In genomic region chr11:64085888-64086287, GRCm38 (mm10) we compare ENCODE assay signal across 33 mouse cellular contexts. TPM values are rescaled to one million over a fixed set of nuclear protein-coding genes. Genes with fewer than 3 reads are reported as not detected.
A peak's percentile ranks its signal among the peaks of the same experiment; 100 is the strongest.
DNase-seq lines count a peak whose midpoint lies in the region; ATAC-seq and TF ChIP-seq lines count a peak whose summit lies in the region.
"Had no signal": no experiment of that assay in that cellular context is flagged by ENCODE, and none has a peak within 500 bp of the region (broad histone marks: within the 10 kb centered on the region; RNA-seq: fewer than 3 reads in every experiment).

No protein-coding gene starts in this region.

- peak; percentile 6 for DNase-seq in thymus, postnatal 0 days (ENCODE audit: low spot score)
- no peak for DNase-seq in thymus, adult 18-20 months
- DNase-seq in CD4-positive, CD25-positive, alpha-beta regulatory T cell, adult 2 months (ENCODE audit: low read depth, low spot score) = peak; percentile 44
- DNase-seq in kidney, adult 2 months = no peak
- no peak for DNase-seq in yolk sac, embryonic 10.5 days (ENCODE audit: low spot score)
- DNase-seq in right cerebral cortex, postnatal 14 days = no peak
- DNase-seq: adrenal gland, postnatal 25 days; cerebellum, adult 11-12 months; cerebellum, adult 9-11 months; embryo, embryonic 11 days; gastrocnemius, postnatal 25 days; heart, adult 18-20 months; heart, postnatal 14 days; kidney, adult 8-10 months; kidney, postnatal 4 days; liver, embryonic 13.5 days; lung, adult 18-20 months; midbrain, embryonic 14.5 days; right cerebral cortex, adult 18-20 months had no signal

- no peak for TF ChIP-seq POLR2A in kidney, adult 2 months (IDR thresholded peaks at IDR 0.05; ENCODE audit: low read depth, low read length)

- H3K36me3 ChIP-seq in kidney, adult 2 months (ENCODE audit: control insufficient read depth, insufficient read depth, low read length) = no peaks in the 10 kb centered on the region
- H3K36me3 ChIP-seq: forebrain, embryonic 15.5 days; hindbrain, embryonic 15.5 days; intestine, embryonic 15.5 days had no signal

- H3K27me3 ChIP-seq in kidney, adult 2 months (replicated peaks; ENCODE audit: control insufficient read depth, insufficient read depth, low read length) = no peaks in the 10 kb centered on the region
- H3K27me3 ChIP-seq: embryonic facial prominence, embryonic 12.5 days; forebrain, embryonic 15.5 days; heart, embryonic 13.5 days; hindbrain, embryonic 15.5 days; intestine, embryonic 15.5 days; limb, embryonic 15.5 days; liver, embryonic 13.5 days; neural tube, embryonic 15.5 days; Patski had no signal

- no peak overlapping the region for H3K27ac ChIP-seq in kidney, adult 2 months (ENCODE audit: insufficient read depth, low read depth, low read length)
- H3K27ac ChIP-seq: embryonic facial prominence, embryonic 12.5 days; forebrain, embryonic 15.5 days; heart, embryonic 13.5 days; hindbrain, embryonic 10.5 days; hindbrain, embryonic 15.5 days; intestine, embryonic 15.5 days; kidney, postnatal 0 days; limb, embryonic 10.5 days; limb, embryonic 15.5 days; liver, embryonic 13.5 days; macrophage; neural tube, embryonic 15.5 days had no signal

- H3K4me3 ChIP-seq in kidney, adult 2 months (ENCODE audit: insufficient read depth, low read depth, low read length) = no peak overlapping the region
- H3K4me3 ChIP-seq: embryonic facial prominence, embryonic 12.5 days; forebrain, embryonic 15.5 days; heart, embryonic 13.5 days; hindbrain, embryonic 10.5 days; hindbrain, embryonic 15.5 days; intestine, embryonic 15.5 days; limb, embryonic 10.5 days; limb, embryonic 15.5 days; liver, embryonic 13.5 days; neural tube, embryonic 15.5 days had no signal

- peak; percentile 74 for ATAC-seq in inflammation-experienced regulatory T-cells, adult 6 months
- ATAC-seq: forebrain, embryonic 15.5 days; intestine, embryonic 15.5 days; lung, postnatal 0 days; Patski had no signal

- TF ChIP-seq CTCF in kidney, adult 2 months (conservative IDR thresholded peaks at IDR 0.05; ENCODE audit: insufficient read depth, insufficient read length, low read depth, low read length) = no peak

- whole genome bisulfite sequencing in kidney, adult 2 months = 68% methylated on average over 5 of the region's 5 CpGs

- H3K4me1 ChIP-seq in kidney, adult 2 months (ENCODE audit: control insufficient read depth, insufficient read depth, low read length) = no peaks in the 10 kb centered on the region
- H3K4me1 ChIP-seq: embryonic facial prominence, embryonic 12.5 days; forebrain, embryonic 15.5 days; heart, embryonic 13.5 days; hindbrain, embryonic 15.5 days; intestine, embryonic 15.5 days; limb, embryonic 15.5 days; neural tube, embryonic 15.5 days had no signal

RNA-seq across cellular contexts. Expression of gene Cox10, which starts 6.6 kb away (rescaled TPM):
- polyA plus RNA-seq in thymus, postnatal 0 days (2015; fragmentation: Nextera tagmentation; extraction: Ambion mirVana) = 23.8 and 25.6 TPM in 2 replicates
- polyA plus RNA-seq in inflammation-experienced regulatory T-cells, adult 6 months (2017; shearing (Covaris generic)) = 10 to 100 TPM; 20.2 to 26.8 (median 21.7) TPM
- polyA plus RNA-seq in kidney, adult 2 months (2012; rRNA removed) = 20.0 and 21.8 TPM in 2 replicates

Comparison
In these comparisons a context has a peak if more than half of its experiments do, and no peak if none do; other contexts are left out.
1. DNase-seq: peak in thymus, postnatal 0 days (single experiment) and CD4-positive, CD25-positive, alpha-beta regulatory T cell, adult 2 months (single experiment); none in thymus, adult 18-20 months (0 of 2), kidney, adult 2 months (single experiment), yolk sac, embryonic 10.5 days (single experiment) and right cerebral cortex, postnatal 14 days (single experiment).